Mouse (Mus musculus): ENCODE measurements at regions not wholly inside any gene's neighbourhood (a gene's known extent, or its start where the extent isn't known, plus 50 kb on each side); places are given as distances from the start of the nearest gene placed in this dataset.
A peak's percentile ranks its signal among the peaks of the same experiment; 100 is the strongest.

DNA sequence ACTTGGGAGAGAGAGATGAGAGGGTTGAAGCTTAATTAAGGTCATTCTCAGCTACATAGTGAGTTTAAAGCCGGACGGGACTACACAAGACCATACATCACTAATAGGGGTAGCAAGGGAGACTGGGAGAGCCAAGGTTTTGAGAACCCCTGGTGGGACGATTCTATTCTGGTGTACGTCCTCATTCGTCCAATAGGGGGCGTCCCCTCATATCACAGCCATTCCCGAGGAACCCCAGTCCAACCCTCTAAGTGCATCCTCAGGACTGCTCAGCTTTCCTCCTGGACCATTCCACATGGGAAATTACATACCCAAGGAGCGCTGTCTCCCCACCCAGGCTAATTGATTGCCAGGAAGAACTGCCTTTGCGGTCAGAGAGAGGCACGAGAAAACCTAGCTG is 385.5 kb downstream of the Setd4 start:
- peak; percentile 16; the same call in 1 of the 2 replicates for TF ChIP-seq CTCF (conservative IDR thresholded peaks at IDR 0.05; ENCODE audit: low read length)
- no peak for TF ChIP-seq POU5F1 (IDR thresholded peaks at IDR 0.05; ENCODE audit: borderline replicate concordance, low read length)

All from E14TG2a.4 (cell line).